Mouse (Mus musculus): Measurements from ENCODE around the gene Pip4k2a. TPM values are rescaled to one million over a fixed set of nuclear protein-coding genes. Genes with fewer than 3 reads are reported as not detected.

The Pip4k2a gene
- polyA plus RNA-seq, 1 experiment from 2014 or later, result 8.1 TPM

DNA sequence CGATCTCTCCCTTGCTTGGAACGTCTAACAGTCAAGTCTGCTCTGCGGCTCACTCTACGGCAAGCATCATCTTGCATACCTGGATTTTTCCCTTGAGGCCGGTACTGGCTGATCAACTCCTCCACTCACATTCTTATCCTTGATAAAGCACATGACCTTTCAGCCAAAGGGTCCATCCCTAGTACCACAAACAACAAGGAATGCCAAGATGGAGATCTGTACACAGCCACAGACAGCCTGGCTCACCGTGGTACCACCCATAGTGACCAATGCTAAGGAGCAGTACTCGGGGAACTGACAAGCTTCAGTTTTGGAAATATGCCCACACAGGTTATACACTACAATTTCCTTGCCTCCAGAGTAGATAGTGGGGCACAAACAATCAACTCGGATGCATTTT lies 123.9 kb downstream of the Pip4k2a start:
- 87% methylated on average over 8 of the region's 8 CpGs for WGBS

DNA sequence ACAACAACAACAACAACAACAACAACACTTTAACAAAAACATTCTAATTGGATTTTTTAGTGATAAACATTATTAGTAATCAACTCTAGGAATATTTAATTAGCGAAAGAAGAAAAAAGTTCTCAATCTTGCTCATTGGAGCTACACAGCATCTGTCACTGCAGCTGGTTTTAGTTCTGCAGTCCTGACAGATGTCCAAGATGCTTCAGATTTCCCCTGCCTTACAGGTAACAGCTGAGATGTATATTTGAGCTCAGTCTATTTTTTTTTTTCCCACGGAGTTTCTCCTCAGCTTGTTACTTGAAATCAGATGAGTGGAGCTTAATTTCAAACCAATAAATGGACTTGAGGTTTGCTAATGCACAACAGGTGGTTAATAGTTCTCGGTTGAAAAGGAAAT lies 124.5 kb downstream of the Pip4k2a start:
- Histone ChIP-seq H3K9ac (no peak overlapping the region), H3K27ac (no peak overlapping the region), H3K27me3 (no peaks in the 10 kb centered on the region), H3K4me1 (no peaks in the 10 kb centered on the region), H3K36me3 (no peaks in the 10 kb centered on the region), H3K4me2 (no peak overlapping the region), H3K9me3 (no peaks in the 10 kb centered on the region), H3K4me3 (no peak overlapping the region)
- ATAC-seq (ENCODE audit: borderline replicate concordance, extremely low read depth, low FRiP score, low TSS enrichment), result no peak
- WGBS, result 82% methylated on average over 3 of the region's 3 CpGs

More for the DNA sequence above, 123.9 kb downstream of the Pip4k2a start:
- no peak overlapping the region for H3K4me3 ChIP-seq
- H3K4me1 ChIP-seq, result no peaks in the 10 kb centered on the region
- H3K36me3 ChIP-seq, result no peaks in the 10 kb centered on the region
- no peaks in the 10 kb centered on the region for H3K27me3 ChIP-seq
- no peak overlapping the region for H3K9ac ChIP-seq
- H3K27ac ChIP-seq, result no peak overlapping the region
- H3K4me2 ChIP-seq, result no peak overlapping the region
- H3K9me3 ChIP-seq, result no peaks in the 10 kb centered on the region
- no peak for ATAC-seq (ENCODE audit: borderline replicate concordance, extremely low read depth, low FRiP score, low TSS enrichment)

DNA sequence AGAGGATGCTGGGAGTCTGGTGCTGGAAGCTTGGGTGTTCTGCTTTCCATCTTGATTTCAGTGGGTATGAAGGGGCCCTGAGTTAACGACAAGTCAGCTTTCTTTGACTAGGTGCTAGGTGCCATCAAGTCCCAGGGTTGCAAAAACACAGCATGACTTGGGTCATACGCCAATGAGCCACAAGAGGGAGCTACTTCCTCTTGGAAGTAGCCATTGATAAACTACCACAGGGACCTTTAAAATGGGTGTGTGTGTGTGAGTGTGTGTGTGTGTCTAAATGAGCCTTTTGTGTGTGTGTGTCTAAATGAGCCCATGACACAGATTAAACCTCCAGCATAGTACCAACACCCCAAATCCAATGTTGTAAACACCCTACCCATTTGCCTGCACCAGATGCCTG lies 125.1 kb downstream of the Pip4k2a start:
- Histone ChIP-seq H3K9ac (no peak overlapping the region), H3K27me3 (no peaks in the 10 kb centered on the region), H3K36me3 (no peaks in the 10 kb centered on the region), H3K4me3 (no peak overlapping the region), H3K4me1 (no peaks in the 10 kb centered on the region), H3K27ac (no peak overlapping the region), H3K4me2 (no peak overlapping the region), H3K9me3 (no peaks in the 10 kb centered on the region)
- WGBS, result 10% methylated on average over 2 of the region's 2 CpGs
- ATAC-seq (ENCODE audit: borderline replicate concordance, extremely low read depth, low FRiP score, low TSS enrichment), result no peak

DNA sequence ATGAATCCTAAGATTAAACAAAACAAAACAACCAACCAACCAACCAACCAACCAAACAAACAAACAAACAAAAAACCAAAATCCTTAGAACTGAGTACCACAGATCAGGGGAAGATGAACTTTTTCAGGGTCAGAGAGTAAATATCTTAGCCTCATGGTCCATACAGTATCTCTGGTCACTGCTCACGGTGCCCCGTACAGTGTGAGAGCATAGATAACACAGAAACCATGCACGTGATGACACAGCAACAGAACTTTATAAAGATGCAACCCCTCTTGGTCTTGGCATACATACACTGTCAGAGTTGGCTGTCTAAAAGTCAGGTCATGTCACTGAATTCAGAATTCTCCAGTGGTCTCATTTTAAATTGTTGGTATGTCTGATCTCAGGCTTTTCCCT lies 126.8 kb downstream of the Pip4k2a start:
- no peak for ATAC-seq (ENCODE audit: borderline replicate concordance, extremely low read depth, low FRiP score, low TSS enrichment)
- H3K4me2 ChIP-seq, result no peak overlapping the region
- H3K27me3 ChIP-seq, result no peaks in the 10 kb centered on the region
- H3K9ac ChIP-seq, result no peak overlapping the region
- H3K4me3 ChIP-seq, result no peak overlapping the region
- no peaks in the 10 kb centered on the region for H3K9me3 ChIP-seq
- no peaks in the 10 kb centered on the region for H3K36me3 ChIP-seq
- no peaks in the 10 kb centered on the region for H3K4me1 ChIP-seq
- H3K27ac ChIP-seq, result no peak overlapping the region
- WGBS, result 92% methylated on average over 3 of the region's 3 CpGs

DNA sequence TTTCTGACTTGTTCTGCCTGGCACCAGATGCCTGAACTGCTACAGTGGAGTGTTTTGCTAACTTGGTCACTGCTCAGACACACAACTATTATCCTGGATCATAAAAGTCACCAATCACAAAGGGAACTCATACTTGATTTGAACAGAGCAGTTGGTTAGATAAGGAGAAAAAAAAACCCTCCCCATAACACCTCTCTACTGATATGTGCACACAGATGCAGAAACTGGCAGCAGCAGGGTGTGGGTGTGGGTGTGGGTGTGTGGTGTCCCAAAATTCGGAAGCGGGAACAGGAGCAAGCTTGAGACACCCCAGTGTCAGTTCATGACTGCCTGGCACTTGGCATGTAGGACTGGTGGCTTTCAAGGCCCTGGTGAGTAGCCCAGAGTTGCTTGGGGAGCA lies 130.9 kb downstream of the Pip4k2a start:
- Histone ChIP-seq H3K9ac (no peak overlapping the region), H3K9me3 (no peaks in the 10 kb centered on the region), H3K4me3 (no peak overlapping the region), H3K27me3 (no peaks in the 10 kb centered on the region), H3K4me1 (no peaks in the 10 kb centered on the region), H3K4me2 (no peak overlapping the region), H3K27ac (no peak overlapping the region), H3K36me3 (no peaks in the 10 kb centered on the region)
- WGBS, result 87% methylated on average over 2 of the region's 2 CpGs
- no peak for ATAC-seq (ENCODE audit: borderline replicate concordance, extremely low read depth, low FRiP score, low TSS enrichment)

DNA sequence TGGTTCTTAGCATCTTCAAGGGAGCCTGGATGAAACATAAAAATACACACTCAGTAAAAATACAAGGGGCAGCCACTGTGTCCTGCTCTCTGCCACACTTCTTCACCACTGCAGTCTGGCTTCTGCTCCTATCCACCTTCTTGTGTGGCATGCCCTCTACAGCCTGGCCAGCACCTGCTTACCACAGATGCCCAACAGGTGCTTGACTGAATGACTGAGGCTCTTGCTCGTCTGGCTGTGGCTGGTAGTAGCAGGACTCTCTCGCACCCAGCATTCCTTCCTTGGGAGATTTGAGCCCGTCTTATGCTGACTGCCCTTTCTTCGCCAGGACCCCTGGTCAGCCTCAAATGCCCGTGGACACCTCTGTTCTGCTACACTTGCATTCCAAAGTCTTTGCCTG lies 133.2 kb downstream of the Pip4k2a start:
- no peaks in the 10 kb centered on the region for H3K36me3 ChIP-seq
- 85% methylated on average over 5 of the region's 5 CpGs for WGBS
- no peak overlapping the region for H3K27ac ChIP-seq
- H3K9me3 ChIP-seq, result no peaks in the 10 kb centered on the region
- H3K9ac ChIP-seq, result no peak overlapping the region
- no peak overlapping the region for H3K4me2 ChIP-seq
- no peaks in the 10 kb centered on the region for H3K27me3 ChIP-seq
- ATAC-seq (ENCODE audit: borderline replicate concordance, extremely low read depth, low FRiP score, low TSS enrichment), result no peak
- H3K4me3 ChIP-seq, result no peak overlapping the region
- H3K4me1 ChIP-seq, result no peaks in the 10 kb centered on the region

DNA sequence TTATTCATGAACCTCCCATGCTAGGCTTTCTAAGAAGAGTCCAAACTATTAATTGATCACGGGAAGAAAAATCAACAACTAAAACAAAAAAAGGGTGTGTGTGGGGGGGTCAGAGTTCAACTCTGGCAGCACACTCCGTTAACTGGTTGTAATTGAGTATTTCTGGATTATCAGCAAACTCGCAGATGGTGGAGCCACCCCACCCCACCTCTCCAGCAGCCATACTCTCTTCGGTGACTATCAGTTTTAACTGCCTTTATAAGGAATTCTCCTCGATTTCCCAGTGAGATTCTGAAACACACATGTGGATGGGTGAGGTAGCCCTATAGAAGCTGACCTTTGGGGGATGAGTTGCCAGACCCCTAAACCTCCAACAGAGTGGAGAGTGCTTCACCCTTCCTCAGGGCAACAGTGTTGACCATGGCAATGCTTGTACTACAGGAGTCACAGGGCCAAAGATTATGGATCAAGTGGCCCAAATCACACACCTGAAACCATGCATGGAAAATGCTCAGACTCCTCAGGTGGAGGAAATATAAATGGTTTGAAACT lies 136.2 kb downstream of the Pip4k2a start:
- no peak for ATAC-seq (ENCODE audit: borderline replicate concordance, extremely low read depth, low FRiP score, low TSS enrichment)
- Histone ChIP-seq H3K36me3 (no peaks in the 10 kb centered on the region), H3K27me3 (no peaks in the 10 kb centered on the region), H3K4me1 (no peaks in the 10 kb centered on the region), H3K9ac (no peak overlapping the region), H3K4me2 (no peak overlapping the region), H3K9me3 (no peaks in the 10 kb centered on the region), H3K4me3 (no peak overlapping the region), H3K27ac (no peak overlapping the region)
- 82% methylated on average over 5 of the region's 5 CpGs for WGBS

DNA sequence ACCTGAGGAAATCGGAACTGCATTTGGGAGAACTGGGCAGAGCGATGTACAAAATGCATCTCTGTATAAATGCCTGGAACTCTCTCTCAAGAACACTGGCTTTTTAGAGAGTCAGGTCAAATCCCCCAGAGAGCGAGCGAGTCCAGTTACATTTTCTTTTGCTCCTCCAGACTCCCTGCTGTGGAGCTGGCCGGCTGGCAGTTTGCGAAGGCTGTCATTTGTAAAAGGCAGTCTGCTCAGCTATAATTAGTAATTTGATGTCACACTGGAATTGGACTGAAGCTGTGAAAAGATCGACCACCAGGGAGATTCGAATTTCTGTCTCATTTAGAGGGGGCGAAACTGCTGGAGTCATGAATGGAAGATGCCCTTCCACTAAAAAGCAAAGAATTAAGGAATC lies 137.2 kb downstream of the Pip4k2a start:
- no peak overlapping the region for H3K4me3 ChIP-seq
- no peaks in the 10 kb centered on the region for H3K4me1 ChIP-seq
- no peak for ATAC-seq (ENCODE audit: borderline replicate concordance, extremely low read depth, low FRiP score, low TSS enrichment)
- H3K27ac ChIP-seq, result no peak overlapping the region
- no peaks in the 10 kb centered on the region for H3K36me3 ChIP-seq
- H3K9ac ChIP-seq, result no peak overlapping the region
- H3K9me3 ChIP-seq, result no peaks in the 10 kb centered on the region
- WGBS, result 66% methylated on average over 9 of the region's 9 CpGs
- H3K27me3 ChIP-seq, result no peaks in the 10 kb centered on the region
- H3K4me2 ChIP-seq, result no peak overlapping the region

DNA sequence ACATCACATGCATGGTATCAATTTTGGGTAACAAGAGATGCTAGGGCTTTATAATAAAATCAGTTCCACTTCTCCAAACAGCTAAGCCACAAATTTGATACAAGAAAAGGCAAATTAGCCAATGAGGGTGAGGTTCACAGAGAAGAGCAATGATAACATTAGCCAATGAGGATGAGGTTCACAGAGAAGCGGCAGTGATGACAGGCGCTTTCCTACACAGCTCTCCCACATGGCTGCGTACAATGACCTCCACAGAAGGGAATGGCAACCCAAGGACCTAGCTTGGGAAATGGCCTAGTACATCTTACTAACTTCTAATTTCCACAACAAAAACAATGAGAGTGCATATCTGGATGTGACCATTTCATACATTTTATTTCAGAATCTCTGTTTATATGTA lies 140.0 kb downstream of the Pip4k2a start:
- Histone ChIP-seq H3K9me3 (no peaks in the 10 kb centered on the region), H3K4me1 (no peaks in the 10 kb centered on the region), H3K9ac (no peak overlapping the region), H3K27ac (no peak overlapping the region), H3K4me2 (no peak overlapping the region), H3K36me3 (no peaks in the 10 kb centered on the region), H3K27me3 (no peaks in the 10 kb centered on the region), H3K4me3 (no peak overlapping the region)
- 91% methylated on average over 3 of the region's 3 CpGs for WGBS
- ATAC-seq (ENCODE audit: borderline replicate concordance, extremely low read depth, low FRiP score, low TSS enrichment), result no peak

DNA sequence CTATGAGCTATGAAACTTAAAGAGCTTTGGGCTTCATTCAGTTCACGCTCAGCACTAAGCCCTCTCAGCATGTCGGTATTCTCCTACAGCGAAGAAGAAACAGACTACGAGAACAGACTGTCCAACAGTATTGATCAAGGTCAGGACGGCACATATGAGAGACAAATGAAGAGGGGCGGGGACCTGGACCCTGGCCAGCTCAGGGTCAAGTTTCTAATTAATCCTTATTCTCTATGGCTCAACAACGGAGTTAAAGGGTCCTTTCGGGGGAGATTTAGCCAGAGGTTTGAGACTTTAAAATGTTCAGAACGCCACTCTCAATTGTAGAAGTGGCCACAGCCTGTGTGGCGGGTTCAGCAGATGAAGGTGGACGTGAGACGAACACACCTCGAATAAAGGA lies 141.5 kb downstream of the Pip4k2a start:
- no peak overlapping the region for H3K4me3 ChIP-seq
- no peak for ATAC-seq (ENCODE audit: borderline replicate concordance, extremely low read depth, low FRiP score, low TSS enrichment)
- no peaks in the 10 kb centered on the region for H3K9me3 ChIP-seq
- no peaks in the 10 kb centered on the region for H3K4me1 ChIP-seq
- no peak overlapping the region for H3K9ac ChIP-seq
- no peaks in the 10 kb centered on the region for H3K27me3 ChIP-seq
- H3K27ac ChIP-seq, result no peak overlapping the region
- WGBS, result 66% methylated on average over 13 of the region's 13 CpGs
- H3K36me3 ChIP-seq, result no peaks in the 10 kb centered on the region
- no peak overlapping the region for H3K4me2 ChIP-seq

DNA sequence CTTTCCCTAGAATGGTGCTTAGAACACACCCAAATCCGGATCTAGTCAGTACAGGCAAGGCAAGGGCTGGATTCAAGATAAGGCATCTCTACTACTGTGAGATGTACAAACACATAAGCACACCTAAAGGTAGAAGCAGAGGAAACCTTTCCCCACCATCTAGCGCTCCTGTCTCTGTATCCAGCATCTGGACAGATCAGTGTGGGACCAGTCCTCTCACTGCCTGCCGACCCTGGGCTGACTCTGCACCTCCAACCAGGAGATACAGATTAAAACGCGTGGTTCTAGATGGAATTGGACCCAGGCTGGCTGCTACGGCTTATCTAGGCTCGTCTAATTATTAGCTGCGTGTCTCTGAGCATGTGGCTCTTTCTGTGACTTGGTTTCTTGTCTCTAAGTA lies 142.7 kb downstream of the Pip4k2a start:
- Histone ChIP-seq H3K4me2 (no peak overlapping the region), H3K36me3 (no peaks in the 10 kb centered on the region), H3K9ac (no peak overlapping the region), H3K9me3 (no peaks in the 10 kb centered on the region), H3K27me3 (no peaks in the 10 kb centered on the region), H3K4me1 (no peaks in the 10 kb centered on the region), H3K27ac (no peak overlapping the region), H3K4me3 (no peak overlapping the region)
- 47% methylated on average over 8 of the region's 8 CpGs for WGBS
- ATAC-seq (ENCODE audit: borderline replicate concordance, extremely low read depth, low FRiP score, low TSS enrichment), result no peak

DNA sequence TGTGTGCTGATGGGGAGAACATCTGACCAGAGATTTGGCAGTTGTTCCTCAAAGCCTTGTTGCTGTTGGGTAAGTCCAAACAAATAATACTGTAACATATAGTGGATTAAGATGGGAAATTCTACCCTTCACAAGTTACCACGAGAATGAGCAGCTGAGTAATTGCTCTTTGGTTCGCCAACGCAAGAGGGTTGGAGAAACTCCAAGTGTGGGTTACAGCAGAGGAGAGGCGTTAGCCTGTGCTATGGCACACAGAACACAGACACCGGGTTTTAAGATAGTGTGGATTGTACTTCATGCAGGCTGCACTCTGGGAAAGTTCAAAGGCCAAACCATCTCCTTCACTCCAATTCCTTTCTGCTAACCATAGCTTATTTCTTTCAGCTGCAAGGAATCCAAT lies 144.6 kb downstream of the Pip4k2a start:
- Histone ChIP-seq H3K9ac (no peak overlapping the region), H3K9me3 (no peaks in the 10 kb centered on the region), H3K27me3 (no peaks in the 10 kb centered on the region), H3K4me3 (no peak overlapping the region), H3K4me2 (no peak overlapping the region), H3K27ac (no peak overlapping the region), H3K36me3 (no peaks in the 10 kb centered on the region), H3K4me1 (no peaks in the 10 kb centered on the region)
- WGBS, result 67% methylated on average over 5 of the region's 5 CpGs
- no peak for ATAC-seq (ENCODE audit: borderline replicate concordance, extremely low read depth, low FRiP score, low TSS enrichment)

DNA sequence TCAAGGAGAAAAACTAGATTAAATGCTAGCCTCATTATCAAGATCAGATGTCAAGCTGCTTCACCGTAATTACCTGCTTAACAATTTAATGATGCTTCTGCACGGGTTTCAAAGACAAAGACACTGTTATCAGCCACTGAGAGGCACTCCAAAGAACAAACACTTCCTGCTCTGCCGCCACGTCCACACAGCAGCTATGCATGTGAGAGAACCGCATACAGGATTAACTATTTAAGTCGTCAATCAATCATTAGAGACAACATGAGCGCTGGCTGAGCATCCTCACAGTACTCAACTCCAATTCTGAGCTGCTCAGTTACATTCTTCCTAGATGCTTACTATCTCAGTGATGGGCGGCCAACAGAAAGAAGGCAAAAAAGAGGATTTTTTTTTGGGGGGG lies 147.3 kb downstream of the Pip4k2a start:
- Histone ChIP-seq H3K9me3 (no peaks in the 10 kb centered on the region), H3K4me1 (no peaks in the 10 kb centered on the region), H3K4me2 (no peak overlapping the region), H3K9ac (no peak overlapping the region), H3K27ac (no peak overlapping the region), H3K36me3 (no peaks in the 10 kb centered on the region), H3K4me3 (no peak overlapping the region), H3K27me3 (no peaks in the 10 kb centered on the region)
- WGBS, result 37% methylated on average over 8 of the region's 8 CpGs
- no peak for ATAC-seq (ENCODE audit: borderline replicate concordance, extremely low read depth, low FRiP score, low TSS enrichment)
